ENCODE assay signal across 8 mouse cellular contexts in genomic region chr5:93267851-93268606, GRCm38 (mm10). TPM values are rescaled to one million over a fixed set of nuclear protein-coding genes. Genes with fewer than 3 reads are reported as not detected.
DNase-seq lines count a peak whose midpoint lies in the region; ATAC-seq and TF ChIP-seq lines count a peak whose summit lies in the region.

No protein-coding gene starts in this region.

- peaks cover 50% of the 10 kb centered on the region for H3K4me1 ChIP-seq in G1E (ENCODE audit: insufficient read depth, low read depth, low read length)
- peaks cover 6% of the 10 kb centered on the region for H3K4me1 ChIP-seq in forebrain, postnatal 0 days (ENCODE audit: insufficient read depth)
- H3K4me1 ChIP-seq in lung, embryonic 16.5 days (replicated peaks; ENCODE audit: control insufficient read depth, insufficient read depth, low read length): peaks cover 21% of the 10 kb centered on the region
- peaks cover 15% of the 10 kb centered on the region for H3K4me1 ChIP-seq in thymus, adult 2 months (replicated peaks; ENCODE audit: control insufficient read depth, insufficient read depth, low read length)

- H3K27ac ChIP-seq in forebrain, postnatal 0 days (ENCODE audit: low read depth, low read length): peak overlapping the region; percentile 97
- peak overlapping the region; percentile 96 for H3K27ac ChIP-seq in lung, embryonic 16.5 days (ENCODE audit: low read length)
- H3K27ac ChIP-seq in thymus, adult 2 months (ENCODE audit: control insufficient read depth, insufficient read depth, low read length): peak overlapping the region; percentile 87

- peak overlapping the region; percentile 96 for H3K4me3 ChIP-seq in G1E (ENCODE audit: low read depth, low read length)
- peak overlapping the region; percentile 97 for H3K4me3 ChIP-seq in forebrain, postnatal 0 days (ENCODE audit: low read depth, low read length)
- peak overlapping the region; percentile 88 for H3K4me3 ChIP-seq in lung, embryonic 16.5 days (ENCODE audit: low read length)
- peak overlapping the region; percentile 84 for H3K4me3 ChIP-seq in thymus, adult 2 months (ENCODE audit: control insufficient read depth, insufficient read depth, low read length)

- no peak for TF ChIP-seq POLR2A in thymus, adult 2 months (IDR thresholded peaks at IDR 0.05; ENCODE audit: control insufficient read depth, extremely low read depth, insufficient read depth, low read length, poor library complexity)

- no peaks in the 10 kb centered on the region for H3K9me3 ChIP-seq in G1E (replicated peaks)
- H3K9me3 ChIP-seq in forebrain, postnatal 0 days (ENCODE audit: low read length): no peaks in the 10 kb centered on the region
- no peaks in the 10 kb centered on the region for H3K9me3 ChIP-seq in lung, embryonic 16.5 days (ENCODE audit: control insufficient read depth, low read length)

- no peak for TF ChIP-seq CTCF in G1E (IDR thresholded peaks at IDR 0.05; ENCODE audit: low read depth, low read length)
- peak; percentile 68 for TF ChIP-seq CTCF in forebrain, postnatal 0 days (IDR thresholded peaks at IDR 0.05; ENCODE audit: low read depth)
- 0 out of 2 replicates have a peak, but pooled peaks have one; percentile 15 for TF ChIP-seq CTCF in thymus, adult 2 months (IDR thresholded peaks at IDR 0.05; ENCODE audit: borderline replicate concordance, control insufficient read depth, extremely low read depth, insufficient read depth, low read length, poor library complexity)

- H3K36me3 ChIP-seq in G1E (replicated peaks): peaks cover 25% of the 10 kb centered on the region
- H3K36me3 ChIP-seq in forebrain, postnatal 0 days (ENCODE audit: insufficient read depth): peaks cover 21% of the 10 kb centered on the region
- peaks cover 24% of the 10 kb centered on the region for H3K36me3 ChIP-seq in lung, embryonic 16.5 days (ENCODE audit: control insufficient read depth, insufficient read depth, low read length)
- H3K36me3 ChIP-seq in thymus, adult 2 months (ENCODE audit: control insufficient read depth, insufficient read depth, low read length): peaks cover 36% of the 10 kb centered on the region

- WGBS in forebrain, postnatal 0 days: 1% methylated on average over 48 of the region's 48 CpGs
- under 1% methylated on average over 48 of the region's 48 CpGs for WGBS in lung, embryonic 16.5 days
- WGBS in thymus, adult 2 months: under 1% methylated on average over 48 of the region's 48 CpGs

- H3K9ac ChIP-seq in forebrain, postnatal 0 days: peak overlapping the region; percentile 97
- peak overlapping the region; percentile 96 for H3K9ac ChIP-seq in lung, embryonic 16.5 days (ENCODE audit: low read length)

- ATAC-seq in G1E (ENCODE audit: extremely low read depth, insufficient number of reproducible peaks, low FRiP score, poor library complexity, severe bottlenecking): peak; percentile 56
- ATAC-seq in forebrain, postnatal 0 days: peak; percentile 67
- ATAC-seq in lung, embryonic 16.5 days (ENCODE audit: low read depth): peak; percentile 77

- peak; percentile 79 for DNase-seq in G1E (ENCODE audit: low spot score)
- DNase-seq in cerebellum, adult 18-20 months: peak; percentile 81 to 85
- DNase-seq in forebrain, postnatal 0 days: peak; percentile 88
- DNase-seq in heart, postnatal 4 days: peak; percentile 83
- peak; percentile 83 for DNase-seq in layer of hippocampus, adult 9-11 months
- DNase-seq in ovary, adult 18-20 months (ENCODE audit: low spot score): peak; percentile 71
- DNase-seq in thymus, adult 2 months: peak; percentile 91

- no peaks in the 10 kb centered on the region for H3K27me3 ChIP-seq in G1E (ENCODE audit: insufficient read depth, low read length)
- no peaks in the 10 kb centered on the region for H3K27me3 ChIP-seq in forebrain, postnatal 0 days (ENCODE audit: insufficient read depth, low read length)
- H3K27me3 ChIP-seq in lung, embryonic 16.5 days (ENCODE audit: control insufficient read depth, insufficient read depth, low read depth, low read length): no peaks in the 10 kb centered on the region
- H3K27me3 ChIP-seq in thymus, adult 2 months (ENCODE audit: control insufficient read depth, insufficient read depth, low read length): no peaks in the 10 kb centered on the region

- peak overlapping the region; percentile 54 for H3K4me2 ChIP-seq in forebrain, postnatal 0 days (ENCODE audit: low read depth)
- H3K4me2 ChIP-seq in lung, embryonic 16.5 days (ENCODE audit: low read depth, low read length): peak overlapping the region; percentile 67

RNA-seq across cellular contexts. Expression of gene Ccng2, which starts 1.0 kb away (rescaled TPM):
- total RNA-seq in G1E (2014; fragmentation: Nextera tagmentation): 110 and 117 TPM in 2 replicates
- total RNA-seq in G1E (2017): 215 and 251 TPM in 2 replicates
- polyA plus RNA-seq in G1E (2012): 30.9 and 35.2 TPM in 2 replicates
- total RNA-seq in forebrain, postnatal 0 days (2014; rRNA removed): 73.4 and 82.9 TPM in 2 replicates
- 47.7 and 49.7 TPM in 2 replicates for polyA plus RNA-seq in forebrain, postnatal 0 days (2015; fragmentation: Nextera tagmentation; extraction: Ambion mirVana)
- total RNA-seq in heart, postnatal 4 days (2021): 10 to 100 TPM; 16.8 to 18.9 TPM
- polyA plus RNA-seq in lung, embryonic 16.5 days (2015; fragmentation: Nextera tagmentation; extraction: Ambion mirVana): 60.1 and 65.6 TPM in 2 replicates
- 78.4 and 142 TPM in 2 replicates for polyA plus RNA-seq in thymus, adult 2 months (2012; rRNA removed)

Comparison
In these comparisons a context has a peak if more than half of its experiments do, and no peak if none do; other contexts are left out.
1. Peak in every context shown above with its lines: DNase-seq, ATAC-seq, H3K4me3 ChIP-seq and H3K27ac ChIP-seq.